Mouse (Mus musculus) adrenal gland, postnatal 14 days (tissue): ENCODE results near the gene Ferd3l. TPM values are rescaled to one million over a fixed set of nuclear protein-coding genes. Genes with fewer than 3 reads are reported as not detected.
A peak's percentile ranks its signal among the peaks of the same experiment; 100 is the strongest.

ENCODE experiments used
- DNase-seq: peaks from one replicate; pipeline ENCODE4 v3.0.0; 2021; ENCODE audit warnings: mixed read lengths
- total RNA-seq: library from RNA; stranded (reverse); gene quantifications from 2 replicates; pipeline ENCODE4 v1.2.3, GENCODE M21; 2021

Ferd3l gene
- total RNA-seq, 1 experiment from 2014 or later: not detected

DNA sequence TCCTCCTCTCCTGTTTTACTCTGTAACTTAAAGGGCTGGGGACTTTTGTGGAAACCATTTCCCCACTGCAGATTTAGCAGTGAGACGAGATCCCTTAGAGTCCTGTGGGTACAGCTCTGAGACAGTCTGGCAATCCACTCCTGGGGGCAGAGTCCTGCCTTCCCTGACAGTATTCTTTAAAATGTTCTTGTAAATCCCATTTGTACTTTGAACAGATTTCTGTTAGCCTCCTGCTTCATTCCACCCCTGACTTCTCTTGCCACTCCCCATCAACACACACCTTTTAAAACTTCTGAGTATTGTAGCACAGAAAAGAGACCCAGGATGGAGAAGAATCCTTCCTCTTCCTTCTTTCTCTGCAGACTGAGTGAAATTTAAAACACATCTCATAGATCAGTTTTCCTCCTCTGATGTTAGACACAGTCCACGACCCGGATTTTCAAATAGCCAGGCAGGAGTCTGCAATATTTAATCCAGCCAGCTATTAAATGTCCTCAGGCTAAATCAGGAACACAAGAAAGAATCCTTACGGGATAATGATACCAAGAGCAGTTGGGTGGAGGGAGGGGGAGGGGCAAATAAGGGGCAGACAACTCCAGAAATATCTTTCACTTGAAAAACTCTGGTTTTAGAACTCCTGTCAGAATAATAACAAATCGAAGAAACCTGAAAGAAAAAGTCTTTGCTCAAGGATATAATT lies 37.6 kb downstream of the Ferd3l start:
- DNase-seq: no peak

GRCm38 (mm10) chr12:33966490-33967415 lies 38.5 kb downstream of the Ferd3l start:
- DNase-seq: peak; percentile 28

DNA sequence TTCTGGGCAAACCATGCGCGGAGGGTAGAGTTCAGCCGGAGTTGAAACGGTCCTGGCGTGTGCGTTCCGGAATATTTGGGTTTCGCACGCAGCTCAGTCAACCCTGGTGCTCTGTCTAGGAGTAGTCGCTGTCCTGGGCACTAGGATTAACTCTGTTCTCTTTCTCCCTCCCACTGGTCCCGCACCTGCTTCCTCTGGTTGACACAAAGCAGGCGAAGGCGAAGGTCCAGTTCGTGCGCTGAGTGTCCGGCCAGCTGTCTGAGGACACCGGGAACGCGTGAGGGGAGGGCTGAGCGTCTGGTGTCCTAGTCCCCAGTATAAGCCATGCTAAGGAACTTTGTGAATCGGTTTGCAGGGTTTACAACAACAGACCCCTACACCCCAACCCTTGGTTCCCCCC lies 39.3 kb downstream of the Ferd3l start:
- peak; percentile 17 for DNase-seq

DNA sequence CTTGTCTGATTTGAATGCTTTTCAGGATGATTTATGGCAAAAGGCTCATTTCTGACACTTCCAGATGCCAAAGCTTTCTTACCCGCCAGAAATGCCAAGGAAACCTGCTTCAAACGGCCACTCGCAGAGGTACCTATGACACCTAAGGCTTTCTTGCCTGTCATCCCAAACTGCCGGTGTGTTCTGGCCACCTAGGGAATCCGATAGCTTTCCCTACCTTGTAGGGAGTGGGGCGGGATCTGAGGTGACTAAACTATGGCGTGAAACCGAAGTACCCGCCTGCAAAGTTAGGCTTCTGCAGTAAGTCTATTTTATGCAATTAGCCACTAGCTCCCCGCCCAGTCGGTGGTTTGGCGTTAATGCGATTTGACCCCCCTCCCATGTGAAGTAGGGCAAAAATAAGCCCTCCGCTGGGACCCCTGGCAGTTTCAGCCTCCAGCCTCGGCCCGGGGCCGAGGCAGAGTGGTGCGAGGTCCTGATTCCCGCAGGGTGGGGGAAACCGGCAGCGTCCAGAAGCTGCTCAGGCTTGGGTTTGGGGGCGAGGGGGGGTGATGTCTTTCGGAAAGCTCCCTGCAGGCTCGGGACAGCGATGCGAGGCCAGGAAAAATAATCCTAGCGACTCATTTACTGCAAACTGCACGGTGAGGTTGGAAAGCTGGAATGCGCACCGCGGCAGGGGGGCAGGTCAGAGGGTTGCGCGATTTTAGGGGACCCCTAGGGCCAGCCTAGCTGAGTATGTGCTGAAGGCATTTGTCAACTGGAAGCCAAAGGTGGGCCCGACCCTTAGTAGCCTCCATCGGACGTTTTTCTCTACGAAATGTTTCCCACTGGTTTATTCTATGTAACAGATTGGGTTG lies 40.0 kb downstream of the Ferd3l start:
- no peak for DNase-seq

- DNase-seq: no peak
Measured at GRCm38 (mm10) chr12:33968898-33969178, 40.6 kb downstream of the Ferd3l start.

Other genes starting within 250 kb of the Ferd3l start
- 10.5 and 11.0 TPM in 2 replicates for gene Twist1, start 29.2 kb downstream of the Ferd3l start, total RNA-seq